Mouse (Mus musculus): Measurements from ENCODE around the gene Nmb.
A peak's percentile ranks its signal among the peaks of the same experiment; 100 is the strongest.

The Nmb gene

GRCm38 (mm10) chr7:80857181-80857580, 47.7 kb downstream of the Nmb start:
- peak; percentile 80 for DNase-seq

GRCm38 (mm10) chr7:80855316-80855715, 49.6 kb downstream of the Nmb start:
- no peak for DNase-seq

- DNase-seq = no peak
Observed at GRCm38 (mm10) chr7:80853218-80853617, 51.7 kb downstream of the Nmb start.

Data from kidney, adult 11 months (tissue).